Mouse (Mus musculus) hindbrain, embryonic 11.5 days (tissue): ENCODE measurements around the gene Prrt2. TPM values are rescaled to one million over a fixed set of nuclear protein-coding genes. Genes with fewer than 3 reads are reported as not detected.

Source experiments
- ATAC-seq: fragments of 200-750 bp; cut with Nextera tagmentation; 2 replicates; pipeline ENCODE4 v1.8.0; 2017; ENCODE audit warnings: mild to moderate bottlenecking, moderate TSS enrichment, moderate library complexity; ENCODE audit not compliant: low FRiP score
- DNase-seq: peaks from one replicate; pipeline ENCODE4 v3.0.0-alpha.2; 2015; ENCODE audit warnings: low spot score
- H3K27ac ChIP-seq: fragments of 300-500 bp; sonication (generic); 2 replicates; pipeline ENCODE4 v1.5.1; 2014; ENCODE audit warnings: mild to moderate bottlenecking, low read depth, low read length
- H3K27me3 ChIP-seq: fragments of 300-500 bp; sonication (generic); 2 replicates; pipeline ENCODE4 v1.6.1; 2014; ENCODE audit warnings: mild to moderate bottlenecking, low read length, moderate library complexity, mixed read lengths; ENCODE audit not compliant: control insufficient read depth, insufficient read depth
- H3K36me3 ChIP-seq: fragments of 300-500 bp; sonication (generic); 2 replicates; pipeline ENCODE4 v1.6.1; 2014; ENCODE audit warnings: mild to moderate bottlenecking, low read length, moderate library complexity, mixed read lengths; ENCODE audit not compliant: control insufficient read depth, insufficient read depth
- H3K4me1 ChIP-seq: fragments of 300-500 bp; sonication (generic); replicated peaks from 2 replicates; pipeline ENCODE4 v1.6.1; 2014; ENCODE audit warnings: low read length, mixed read lengths; ENCODE audit not compliant: control insufficient read depth, insufficient read depth
- H3K4me2 ChIP-seq: fragments of 300-500 bp; sonication (generic); replicated peaks from 2 replicates; pipeline ENCODE4 v1.6.1; 2014; ENCODE audit warnings: mild to moderate bottlenecking, low read depth, low read length
- H3K4me3 ChIP-seq: fragments of 300-500 bp; sonication (generic); 2 replicates; pipeline ENCODE4 v1.5.1; 2014; ENCODE audit warnings: low read depth, low read length
- H3K9ac ChIP-seq: fragments of 300-500 bp; sonication (generic); 2 replicates; pipeline ENCODE4 v1.6.1; 2014; ENCODE audit warnings: low read depth, low read length
- H3K9me3 ChIP-seq: fragments of 300-500 bp; sonication (generic); 2 replicates; pipeline ENCODE4 v1.6.1; 2016; ENCODE audit warnings: low read length; ENCODE audit not compliant: control insufficient read depth
- WGBS: fragments of 180-500 bp; shearing (Covaris S2); extraction: QIAGEN DNeasy Blood & Tissue Kit; methylation state at CpG from one replicate; pipeline ENCODE4 v1.1.7; 2014; 5-methylcytosine and 5-hydroxymethylcytosine counted together
- polyA plus RNA-seq: library from polyadenylated mRNA; unstranded; fragments of >200 nt; fragmentation: Nextera tagmentation; extraction: Ambion mirVana; gene quantifications from 2 replicates; pipeline ENCODE4 v1.2.1, GENCODE M21; 2014

The Prrt2 gene
- polyA plus RNA-seq, 1 experiment from 2014 or later: 7.7 TPM

GRCm38 (mm10) chr7:127022528-127023271 is 1.7 kb upstream of the Prrt2 start:
- H3K27ac ChIP-seq: peak overlapping the region; percentile 47; the same call in 1 of the 2 replicates
- peaks cover 4% of the 10 kb centered on the region; the same call in 1 of the 2 replicates for H3K36me3 ChIP-seq
- H3K4me3 ChIP-seq: no peak overlapping the region
- no peaks in the 10 kb centered on the region for H3K9me3 ChIP-seq
- no peak for DNase-seq
- H3K4me2 ChIP-seq: peak overlapping the region; percentile 96; the same call in 1 of the 2 replicates
- ATAC-seq: no peak
- 76% methylated on average over 7 of the region's 7 CpGs for WGBS
- 0 out of 2 replicates have a peak overlapping the region, but pooled peaks have one; percentile 11 for H3K9ac ChIP-seq
- H3K4me1 ChIP-seq: peaks cover 26% of the 10 kb centered on the region
- no peaks in the 10 kb centered on the region for H3K27me3 ChIP-seq

GRCm38 (mm10) chr7:127021563-127022527 is 834 bp upstream of the Prrt2 start:
- no peak for ATAC-seq
- peaks cover 24% of the 10 kb centered on the region for H3K4me1 ChIP-seq
- no peaks in the 10 kb centered on the region for H3K9me3 ChIP-seq
- peak overlapping the region; percentile 38 for H3K4me3 ChIP-seq
- 47% methylated on average over 5 of the region's 5 CpGs for WGBS
- peak overlapping the region; percentile 84 for H3K4me2 ChIP-seq
- DNase-seq: peak; percentile 59
- H3K27ac ChIP-seq: peak overlapping the region; percentile 75
- peak overlapping the region; percentile 74 for H3K9ac ChIP-seq
- H3K36me3 ChIP-seq: peaks cover 4% of the 10 kb centered on the region; the same call in 1 of the 2 replicates
- H3K27me3 ChIP-seq: no peaks in the 10 kb centered on the region

DNA sequence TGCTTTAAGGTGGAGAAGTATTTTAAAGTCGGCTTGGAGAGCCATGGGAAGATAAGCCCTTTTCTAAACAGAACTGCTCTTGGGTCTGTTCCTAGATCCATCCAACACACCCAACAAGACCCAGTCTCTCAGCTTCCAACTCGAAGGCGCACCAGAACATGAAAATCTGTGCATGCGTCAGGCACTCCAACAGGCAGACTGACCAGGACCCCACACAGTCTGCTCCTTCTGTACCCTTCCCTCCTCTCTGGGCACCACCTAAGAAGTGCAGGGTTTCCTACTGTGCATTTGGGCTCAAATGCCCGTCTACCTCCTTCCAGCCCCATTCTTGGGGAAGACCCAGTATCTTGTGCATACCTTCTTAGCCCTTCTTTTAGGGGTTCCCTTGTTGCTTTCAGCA is 520 bp downstream of the Prrt2 start:
- H3K27ac ChIP-seq: peak overlapping the region; percentile 75
- no peaks in the 10 kb centered on the region for H3K9me3 ChIP-seq
- peak overlapping the region; percentile 84 for H3K4me2 ChIP-seq
- peaks cover 29% of the 10 kb centered on the region for H3K4me1 ChIP-seq
- DNase-seq (no peak), ATAC-seq (no peak)
- H3K9ac ChIP-seq: peak overlapping the region; percentile 74
- peaks cover 4% of the 10 kb centered on the region; the same call in 1 of the 2 replicates for H3K36me3 ChIP-seq
- no peaks in the 10 kb centered on the region for H3K27me3 ChIP-seq
- WGBS: 46% methylated on average over 5 of the region's 5 CpGs
- peak overlapping the region; percentile 38 for H3K4me3 ChIP-seq

GRCm38 (mm10) chr7:127020031-127020430 is 980 bp downstream of the Prrt2 start:
- H3K36me3 ChIP-seq: peaks cover 4% of the 10 kb centered on the region; the same call in 1 of the 2 replicates
- ATAC-seq (no peak), DNase-seq (no peak)
- H3K9me3 ChIP-seq: no peaks in the 10 kb centered on the region
- WGBS: 55% methylated on average over 3 of the region's 3 CpGs
- H3K9ac ChIP-seq: peak overlapping the region; percentile 74; the same call in 1 of the 2 replicates
- H3K4me2 ChIP-seq: peak overlapping the region; percentile 84
- H3K27ac ChIP-seq: no peak overlapping the region
- H3K4me1 ChIP-seq: peaks cover 31% of the 10 kb centered on the region
- peak overlapping the region; percentile 38; the same call in 1 of the 2 replicates for H3K4me3 ChIP-seq
- no peaks in the 10 kb centered on the region for H3K27me3 ChIP-seq

- Histone ChIP-seq H3K9me3 (no peaks in the 10 kb centered on the region), H3K4me1 (peaks cover 31% of the 10 kb centered on the region), H3K27ac (no peak overlapping the region), H3K4me3 (0 out of 2 replicates have a peak overlapping the region, but pooled peaks have one; percentile 2), H3K36me3 (peaks cover 4% of the 10 kb centered on the region; the same call in 1 of the 2 replicates), H3K9ac (peak overlapping the region; percentile 74; the same call in 1 of the 2 replicates), H3K27me3 (no peaks in the 10 kb centered on the region), H3K4me2 (peak overlapping the region; percentile 17)
- ATAC-seq (no peak), DNase-seq (no peak)
- 80% methylated on average over 13 of the region's 14 CpGs for WGBS
Measured at GRCm38 (mm10) chr7:127019306-127019960, 1.6 kb downstream of the Prrt2 start.

DNA sequence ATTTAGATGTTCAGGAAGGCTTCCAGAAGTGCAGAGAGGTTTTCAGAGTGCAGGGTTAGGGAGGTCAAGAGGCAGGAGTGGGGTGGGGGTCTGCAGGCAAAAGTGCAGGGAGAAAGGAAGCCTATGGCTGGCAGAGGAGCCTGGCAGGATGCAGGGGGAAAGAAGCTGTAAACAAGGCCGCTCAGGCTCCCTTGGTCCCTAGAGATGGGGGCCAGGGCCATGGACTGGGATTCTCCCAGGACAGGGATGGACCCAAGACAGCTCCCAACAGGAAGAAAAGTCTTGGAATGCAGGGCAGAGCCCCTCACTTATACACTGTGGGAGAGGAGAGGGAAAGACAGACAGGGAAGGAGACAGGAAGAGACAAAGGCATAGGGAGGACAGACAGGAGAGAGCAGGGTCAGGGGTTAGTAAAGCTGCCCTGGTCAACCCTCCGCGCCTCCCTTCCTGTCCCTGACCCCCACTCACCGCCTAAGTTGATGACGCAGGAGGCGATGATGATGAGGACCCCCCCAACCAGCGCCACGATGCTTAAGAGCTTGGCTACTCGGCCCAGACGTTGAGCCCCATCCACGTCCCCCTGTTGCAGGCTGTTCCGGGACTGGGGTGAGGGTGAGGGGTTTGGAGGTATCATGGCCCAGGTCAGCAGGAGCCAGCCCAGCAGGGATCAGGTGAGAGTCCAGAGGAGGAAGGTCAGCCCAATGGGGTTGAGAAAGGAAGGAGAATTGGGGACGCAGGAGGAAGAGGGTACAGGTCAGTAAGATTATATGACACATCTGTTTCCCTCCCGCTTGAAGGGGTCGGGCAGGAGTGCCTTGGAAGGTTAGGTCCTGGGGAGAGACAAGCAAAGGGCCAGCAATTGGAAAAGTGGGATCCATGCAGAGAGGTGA is 2.4 kb downstream of the Prrt2 start:
- 79% methylated on average over 15 of the region's 15 CpGs for WGBS

GRCm38 (mm10) chr7:127017950-127018345 is 3.1 kb downstream of the Prrt2 start:
- ATAC-seq: no peak
- Histone ChIP-seq H3K4me3 (no peak overlapping the region), H3K9me3 (no peaks in the 10 kb centered on the region), H3K9ac (peak overlapping the region; percentile 36; the same call in 1 of the 2 replicates), H3K27me3 (no peaks in the 10 kb centered on the region), H3K4me1 (peaks cover 19% of the 10 kb centered on the region), H3K4me2 (no peak overlapping the region), H3K36me3 (peaks cover 6% of the 10 kb centered on the region; the same call in 1 of the 2 replicates), H3K27ac (0 out of 2 replicates have a peak overlapping the region, but pooled peaks have one; percentile 24)
- no peak for DNase-seq
- WGBS: 65% methylated on average over 6 of the region's 6 CpGs

More for the DNA sequence above, 2.4 kb downstream of the Prrt2 start:
- DNase-seq (no peak), ATAC-seq (no peak)
- H3K36me3 ChIP-seq: peaks cover 2% of the 10 kb centered on the region; the same call in 1 of the 2 replicates
- H3K4me3 ChIP-seq: no peak overlapping the region
- H3K27me3 ChIP-seq: no peaks in the 10 kb centered on the region
- H3K27ac ChIP-seq: no peak overlapping the region
- no peak overlapping the region for H3K4me2 ChIP-seq
- H3K4me1 ChIP-seq: peaks cover 25% of the 10 kb centered on the region
- no peaks in the 10 kb centered on the region for H3K9me3 ChIP-seq
- peak overlapping the region; percentile 38 for H3K9ac ChIP-seq
